Mouse (Mus musculus): ENCODE data around the gene Rsbn1. TPM values are rescaled to one million over a fixed set of nuclear protein-coding genes. Genes with fewer than 3 reads are reported as not detected.

Rsbn1 gene
- polyA plus RNA-seq, 1 experiment from 2014 or later = 20.5 TPM

DNA sequence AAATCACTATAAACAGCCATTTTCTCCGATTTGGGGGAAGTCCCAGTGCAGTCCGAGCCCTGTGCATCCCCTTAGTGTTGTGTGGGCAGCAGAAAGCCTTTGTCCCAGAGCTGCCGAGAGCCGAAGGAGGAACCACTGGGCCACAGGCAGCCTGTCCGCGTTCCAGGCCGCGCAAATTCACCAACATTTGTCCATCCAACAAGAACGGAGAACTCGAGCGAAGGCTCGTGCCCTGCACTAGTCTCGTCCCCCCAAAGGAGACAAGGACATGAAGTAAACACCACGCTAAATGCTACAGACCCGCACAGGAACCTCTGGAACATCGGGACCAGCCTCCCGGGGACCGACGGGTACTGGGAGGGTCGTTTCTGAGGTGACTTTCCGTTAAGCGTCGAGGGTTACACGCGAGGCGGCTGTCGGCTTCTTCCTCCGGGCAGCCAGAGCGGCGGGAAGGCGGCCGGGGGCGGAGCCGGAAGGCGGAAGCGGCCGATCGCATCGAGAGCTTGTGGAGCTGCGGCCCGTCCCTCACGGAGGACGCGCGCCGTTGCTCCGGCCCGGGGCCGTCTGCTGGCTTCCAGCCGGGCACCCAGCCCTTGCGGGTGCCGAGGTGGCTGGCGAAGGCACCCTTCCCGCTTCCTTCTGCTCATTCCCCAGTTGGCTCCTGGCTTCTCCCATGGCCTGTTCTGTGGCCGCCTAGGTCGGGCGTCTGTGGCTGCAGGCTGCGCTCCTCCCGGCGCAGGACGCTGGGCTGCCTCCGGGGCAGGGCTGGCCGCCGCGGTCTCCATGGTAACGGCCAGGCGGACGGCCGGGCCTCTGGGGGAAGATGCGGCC lies 54.2 kb downstream of the Rsbn1 start, which contains the start of gene Phtf1:
Gene Phtf1 (plus strand): TSS at position 250 of the 831 bp plus-strand sequence.
- peak; percentile 96 for ATAC-seq
- Histone ChIP-seq H3K4me2 (peak within 1 kb of the TSS; percentile 87), H3K27me3 (no peaks in the 10 kb centered on the region), H3K4me1 (peaks cover 20% of the 10 kb centered on the region), H3K9me3 (replicated peaks) (no peaks in the 10 kb centered on the region), H3K27ac (peak within 1 kb of the TSS; percentile 96), H3K4me3 (peak within 1 kb of the TSS; percentile 92), H3K9ac (peak within 1 kb of the TSS; percentile 96), H3K36me3 (ENCODE audit: poor library complexity, severe bottlenecking) (peaks cover 25% of the 10 kb centered on the region)
- under 1% methylated on average over 62 of the region's 70 CpGs for WGBS

DNA sequence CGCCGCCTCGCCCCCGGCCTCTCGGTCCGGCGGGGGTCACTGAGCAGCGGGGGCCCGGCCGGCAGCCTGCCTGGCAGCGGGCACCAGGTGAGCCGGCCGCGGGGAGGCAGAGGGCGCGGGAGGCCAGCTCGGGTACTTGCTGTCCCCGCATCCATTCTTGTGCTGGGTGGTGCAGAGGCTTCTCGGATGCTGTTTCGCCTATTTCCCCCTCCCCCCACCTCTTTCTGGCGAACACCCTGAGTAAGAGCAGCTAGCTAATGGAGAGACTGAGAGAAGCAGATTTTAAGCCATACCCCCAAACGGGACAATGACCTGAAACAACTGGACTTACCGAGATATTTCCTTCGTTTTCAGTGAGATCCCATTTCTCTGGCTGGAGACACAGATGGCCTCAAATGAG lies 54.8 kb downstream of the Rsbn1 start:
- Histone ChIP-seq H3K4me1 (peaks cover 20% of the 10 kb centered on the region), H3K4me3 (peak overlapping the region; percentile 92), H3K9ac (peak overlapping the region; percentile 96), H3K36me3 (ENCODE audit: poor library complexity, severe bottlenecking) (peaks cover 25% of the 10 kb centered on the region; the same call in 1 of the 2 replicates), H3K27me3 (no peaks in the 10 kb centered on the region), H3K4me2 (peak overlapping the region; percentile 87), H3K9me3 (replicated peaks) (no peaks in the 10 kb centered on the region), H3K27ac (peak overlapping the region; percentile 96)
- peak; percentile 83 for ATAC-seq
- WGBS = under 1% methylated on average over 14 of the region's 24 CpGs

DNA sequence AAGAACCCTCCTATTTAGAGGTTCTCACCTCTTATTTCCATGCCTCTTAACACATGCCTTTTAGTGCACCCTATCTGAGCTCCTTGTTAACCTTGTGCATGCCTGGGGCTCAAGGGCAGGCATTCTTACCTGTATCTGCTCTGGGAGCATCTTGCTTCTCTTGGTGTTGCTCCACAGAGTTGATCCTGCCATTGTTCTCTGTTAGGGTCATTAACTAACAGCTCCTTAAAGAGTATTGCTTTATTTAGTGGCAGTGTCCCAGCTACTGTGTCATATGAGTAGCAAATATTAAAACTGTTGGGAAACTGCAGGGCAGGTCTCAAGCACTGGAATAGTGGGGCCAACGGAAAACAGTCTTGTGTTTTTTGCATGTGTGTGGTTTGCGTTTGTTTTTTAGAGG lies 57.2 kb downstream of the Rsbn1 start:
- Histone ChIP-seq H3K9ac (no peak overlapping the region), H3K9me3 (replicated peaks) (no peaks in the 10 kb centered on the region), H3K4me1 (peaks cover 20% of the 10 kb centered on the region), H3K4me3 (no peak overlapping the region), H3K4me2 (no peak overlapping the region), H3K36me3 (ENCODE audit: poor library complexity, severe bottlenecking) (peaks cover 29% of the 10 kb centered on the region), H3K27me3 (no peaks in the 10 kb centered on the region), H3K27ac (no peak overlapping the region)
- WGBS = 95% methylated on average over 2 of the region's 2 CpGs
- ATAC-seq = no peak

DNA sequence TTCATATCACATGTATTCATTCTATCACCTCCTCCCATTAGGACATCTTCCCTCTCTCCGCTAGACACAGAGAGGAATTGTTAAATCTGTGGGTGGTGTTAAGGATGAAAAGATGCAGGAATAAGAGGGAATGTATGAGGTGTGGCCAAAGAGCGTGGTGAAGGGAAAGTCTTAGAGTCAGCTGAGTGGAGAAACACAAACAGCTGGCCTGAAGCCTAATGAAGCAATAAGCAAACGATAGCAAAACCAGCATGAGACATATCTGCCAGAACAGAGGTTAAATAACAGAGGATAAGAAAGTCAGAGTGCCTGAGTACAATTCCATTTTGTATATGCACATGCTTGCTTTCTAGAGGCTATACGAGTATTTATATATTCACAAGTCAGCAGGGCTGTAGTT lies 70.6 kb downstream of the Rsbn1 start:
- ATAC-seq = no peak
- Histone ChIP-seq H3K27ac (no peak overlapping the region), H3K36me3 (ENCODE audit: poor library complexity, severe bottlenecking) (peaks cover 56% of the 10 kb centered on the region), H3K4me2 (no peak overlapping the region), H3K27me3 (no peaks in the 10 kb centered on the region), H3K4me3 (no peak overlapping the region), H3K9me3 (replicated peaks) (no peaks in the 10 kb centered on the region), H3K9ac (no peak overlapping the region), H3K4me1 (no peaks in the 10 kb centered on the region)
- 54% methylated on average over 4 of the region's 4 CpGs for WGBS

DNA sequence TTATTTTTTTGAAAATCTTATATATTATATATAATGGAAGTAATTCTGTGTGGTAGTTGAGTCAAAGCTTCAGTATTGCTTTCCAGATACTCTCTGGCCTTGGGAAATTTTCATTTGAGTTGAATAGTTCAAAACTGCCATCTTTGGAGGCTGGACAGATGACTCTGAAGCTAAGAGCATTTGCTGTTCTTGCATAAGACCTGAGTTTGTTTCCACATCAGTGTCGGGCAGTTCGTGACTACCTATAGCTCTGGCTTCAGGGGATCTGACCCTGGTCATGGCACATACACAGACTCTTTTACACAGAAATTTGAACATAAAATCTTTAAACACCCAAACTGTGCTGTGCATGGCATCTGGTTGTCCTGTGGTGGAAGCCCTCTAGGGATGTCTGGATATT lies 71.3 kb downstream of the Rsbn1 start:
- Histone ChIP-seq H3K27ac (no peak overlapping the region), H3K27me3 (no peaks in the 10 kb centered on the region), H3K9ac (no peak overlapping the region), H3K4me1 (no peaks in the 10 kb centered on the region), H3K9me3 (replicated peaks) (no peaks in the 10 kb centered on the region), H3K4me2 (no peak overlapping the region), H3K4me3 (no peak overlapping the region), H3K36me3 (ENCODE audit: poor library complexity, severe bottlenecking) (peaks cover 57% of the 10 kb centered on the region)
- WGBS = 96% methylated on average over 2 of the region's 2 CpGs
- ATAC-seq = no peak

DNA sequence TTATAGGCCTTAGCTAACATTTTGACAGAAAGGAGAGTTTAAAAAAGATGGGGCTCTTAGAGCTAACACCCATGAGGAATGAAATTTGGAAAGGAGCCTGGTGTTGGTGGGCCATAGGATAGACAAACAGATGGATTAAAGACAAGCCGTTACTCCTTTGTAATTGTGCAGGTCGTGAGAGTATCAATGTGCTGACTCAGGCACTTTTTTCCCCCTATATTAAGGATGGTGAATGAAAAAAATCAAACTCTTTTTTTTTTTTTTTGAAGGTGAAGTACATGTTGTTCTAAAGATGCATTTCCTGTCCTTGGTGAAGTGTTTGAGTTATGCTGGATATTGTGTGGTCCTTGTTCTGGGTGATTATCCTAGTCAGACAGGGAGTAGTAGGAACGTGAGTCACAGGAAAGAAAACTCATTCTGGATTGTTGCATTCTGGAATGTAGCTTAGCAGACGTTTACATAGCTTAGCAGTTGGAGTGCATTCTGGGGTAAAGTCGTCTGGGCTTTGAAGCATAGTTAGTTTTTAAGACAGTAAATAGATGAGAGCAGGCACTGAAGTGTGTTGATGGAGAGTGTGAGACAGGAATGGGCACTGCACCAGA lies 74.0 kb downstream of the Rsbn1 start:
- Histone ChIP-seq H3K9ac (no peak overlapping the region), H3K27me3 (no peaks in the 10 kb centered on the region), H3K4me1 (no peaks in the 10 kb centered on the region), H3K4me3 (no peak overlapping the region), H3K4me2 (no peak overlapping the region), H3K36me3 (ENCODE audit: poor library complexity, severe bottlenecking) (peaks cover 72% of the 10 kb centered on the region), H3K9me3 (replicated peaks) (no peaks in the 10 kb centered on the region), H3K27ac (no peak overlapping the region)
- ATAC-seq = no peak
- 65% methylated on average over 5 of the region's 5 CpGs for WGBS

DNA sequence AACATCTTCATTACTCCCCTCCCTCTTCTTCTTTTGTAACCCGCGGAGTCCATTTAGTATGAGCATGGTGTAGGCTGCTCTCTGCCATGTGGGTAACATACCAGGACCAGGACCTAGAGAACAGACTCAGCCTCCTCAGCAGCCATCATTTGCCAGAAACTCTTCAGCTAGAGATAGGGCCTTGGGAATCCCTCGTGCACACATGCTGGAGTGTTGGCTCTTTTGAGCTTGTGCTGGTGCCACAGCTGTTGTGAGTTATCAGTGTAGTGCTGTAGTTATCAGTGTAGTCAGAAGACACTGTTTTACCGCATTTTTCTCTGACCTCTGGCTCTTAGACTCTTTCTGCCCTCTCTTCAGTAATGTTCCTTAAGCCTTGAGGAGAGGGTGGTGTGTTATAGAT lies 75.4 kb downstream of the Rsbn1 start:
- Histone ChIP-seq H3K4me2 (no peak overlapping the region), H3K27ac (no peak overlapping the region), H3K36me3 (ENCODE audit: poor library complexity, severe bottlenecking) (peaks cover 71% of the 10 kb centered on the region), H3K9ac (no peak overlapping the region), H3K4me1 (no peaks in the 10 kb centered on the region), H3K27me3 (no peaks in the 10 kb centered on the region), H3K9me3 (replicated peaks) (no peaks in the 10 kb centered on the region), H3K4me3 (no peak overlapping the region)
- WGBS = 96% methylated on average over 4 of the region's 4 CpGs
- ATAC-seq = no peak

DNA sequence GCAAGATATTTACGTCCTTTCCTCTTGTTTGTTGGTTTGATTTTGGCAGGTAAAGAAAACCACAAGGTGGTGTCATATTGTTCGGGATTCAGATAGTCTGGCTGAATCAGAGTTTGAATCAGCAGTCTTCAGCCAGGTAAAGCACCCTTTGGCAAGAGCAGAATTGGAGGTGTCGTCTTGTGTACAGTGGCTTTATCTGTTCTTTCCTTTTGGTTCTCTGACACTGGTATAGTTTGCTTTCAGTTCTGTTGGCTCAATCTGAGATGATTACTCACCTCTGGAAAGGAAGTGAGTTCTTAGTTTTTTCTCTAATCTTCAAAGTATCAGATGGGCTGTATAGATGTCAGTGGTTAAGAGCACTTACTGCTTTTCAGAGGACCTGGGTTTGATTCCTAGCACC lies 77.4 kb downstream of the Rsbn1 start:
- Histone ChIP-seq H3K4me1 (no peaks in the 10 kb centered on the region), H3K27me3 (no peaks in the 10 kb centered on the region), H3K4me2 (no peak overlapping the region), H3K36me3 (ENCODE audit: poor library complexity, severe bottlenecking) (peaks cover 78% of the 10 kb centered on the region), H3K9ac (no peak overlapping the region), H3K4me3 (no peak overlapping the region), H3K9me3 (replicated peaks) (no peaks in the 10 kb centered on the region), H3K27ac (no peak overlapping the region)
- ATAC-seq = no peak
- 92% methylated on average over 3 of the region's 3 CpGs for WGBS

DNA sequence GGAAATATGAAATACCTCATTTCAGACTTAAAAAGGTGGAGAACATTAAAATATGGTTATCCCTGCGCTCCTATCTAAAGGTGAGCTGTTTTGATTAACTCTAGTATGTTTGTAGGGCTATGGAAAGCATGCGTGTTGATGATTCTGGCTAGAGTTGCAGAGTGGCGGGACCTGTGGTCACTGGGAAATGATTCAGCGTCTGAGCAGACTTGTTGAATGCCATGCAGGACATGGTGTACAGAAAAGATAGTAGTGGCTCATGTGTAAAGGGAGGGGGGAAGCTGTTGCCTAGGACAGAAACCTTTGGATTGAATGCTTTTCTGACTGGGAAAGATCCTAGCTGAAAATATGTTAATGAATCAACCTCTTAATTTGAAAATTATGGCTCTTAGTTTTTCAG lies 84.8 kb downstream of the Rsbn1 start:
- WGBS = 95% methylated on average over 4 of the region's 4 CpGs

DNA sequence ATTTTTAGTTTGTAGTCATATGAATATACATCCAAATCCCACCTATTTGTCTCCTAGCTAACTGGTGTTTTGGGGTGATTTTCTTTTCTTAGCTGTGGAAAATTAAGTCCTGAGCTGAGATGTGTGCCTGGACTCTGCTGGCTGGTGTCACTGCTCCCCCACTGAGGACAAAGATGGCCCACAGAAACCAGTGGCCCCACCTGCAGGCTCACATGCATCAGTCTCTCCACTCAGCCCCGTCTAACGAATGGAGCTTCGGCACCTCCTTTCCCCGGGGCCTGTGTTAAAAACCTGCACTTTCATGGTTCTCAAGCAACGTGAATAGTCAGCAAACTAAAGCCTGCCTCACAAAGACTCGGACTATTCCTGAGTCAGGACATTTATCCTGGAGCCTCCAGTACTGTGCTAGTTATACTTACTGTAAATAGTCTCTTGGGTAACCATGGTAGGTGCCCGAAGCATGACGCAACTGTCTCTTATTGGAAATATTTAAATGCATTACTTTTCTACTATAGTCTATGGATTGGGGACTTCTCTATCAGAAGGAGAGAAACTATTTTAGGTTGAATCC lies 93.1 kb downstream of the Rsbn1 start:
- Histone ChIP-seq H3K4me3 (no peak overlapping the region), H3K27ac (peak overlapping the region; percentile 27; the same call in 1 of the 2 replicates), H3K4me1 (peaks cover 9% of the 10 kb centered on the region), H3K36me3 (ENCODE audit: poor library complexity, severe bottlenecking) (peaks cover 60% of the 10 kb centered on the region), H3K4me2 (no peak overlapping the region), H3K27me3 (no peaks in the 10 kb centered on the region), H3K9me3 (replicated peaks) (no peaks in the 10 kb centered on the region), H3K9ac (no peak overlapping the region)
- peak; percentile 59 for ATAC-seq
- WGBS = 58% methylated on average over 8 of the region's 8 CpGs

More for the DNA sequence above, 84.8 kb downstream of the Rsbn1 start:
- H3K9me3 ChIP-seq (replicated peaks) = no peaks in the 10 kb centered on the region
- peaks cover 88% of the 10 kb centered on the region for H3K36me3 ChIP-seq (ENCODE audit: poor library complexity, severe bottlenecking)
- no peaks in the 10 kb centered on the region for H3K4me1 ChIP-seq
- no peak for ATAC-seq
- H3K9ac ChIP-seq = no peak overlapping the region
- no peak overlapping the region for H3K27ac ChIP-seq
- no peaks in the 10 kb centered on the region for H3K27me3 ChIP-seq
- no peak overlapping the region for H3K4me3 ChIP-seq
- H3K4me2 ChIP-seq = no peak overlapping the region

DNA sequence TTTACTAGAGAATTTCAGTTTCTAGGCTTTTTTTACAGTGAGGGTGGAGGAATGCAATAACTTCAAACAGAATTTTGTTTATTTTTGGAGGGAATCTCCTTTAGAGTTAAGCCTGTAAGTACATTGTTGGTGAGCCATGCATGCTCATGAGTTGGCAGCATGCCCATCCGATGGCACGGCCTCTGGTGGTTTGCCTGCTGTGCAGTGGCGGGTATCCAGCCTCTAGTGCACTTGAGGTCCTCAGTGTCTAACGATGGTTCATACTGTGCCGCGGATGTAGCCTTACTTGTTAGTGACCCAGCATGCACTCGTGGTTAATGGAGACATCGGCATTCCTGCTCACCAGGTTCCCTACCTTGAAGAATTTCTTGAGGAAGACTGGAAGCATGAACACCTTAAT lies 93.6 kb downstream of the Rsbn1 start:
- no peaks in the 10 kb centered on the region for H3K27me3 ChIP-seq
- H3K36me3 ChIP-seq (ENCODE audit: poor library complexity, severe bottlenecking) = peaks cover 57% of the 10 kb centered on the region
- no peak overlapping the region for H3K4me2 ChIP-seq
- H3K9ac ChIP-seq = no peak overlapping the region
- peaks cover 9% of the 10 kb centered on the region for H3K4me1 ChIP-seq
- no peak overlapping the region for H3K4me3 ChIP-seq
- 33% methylated on average over 8 of the region's 8 CpGs for WGBS
- no peaks in the 10 kb centered on the region for H3K9me3 ChIP-seq (replicated peaks)
- peak; percentile 77 for ATAC-seq
- no peak overlapping the region for H3K27ac ChIP-seq

DNA sequence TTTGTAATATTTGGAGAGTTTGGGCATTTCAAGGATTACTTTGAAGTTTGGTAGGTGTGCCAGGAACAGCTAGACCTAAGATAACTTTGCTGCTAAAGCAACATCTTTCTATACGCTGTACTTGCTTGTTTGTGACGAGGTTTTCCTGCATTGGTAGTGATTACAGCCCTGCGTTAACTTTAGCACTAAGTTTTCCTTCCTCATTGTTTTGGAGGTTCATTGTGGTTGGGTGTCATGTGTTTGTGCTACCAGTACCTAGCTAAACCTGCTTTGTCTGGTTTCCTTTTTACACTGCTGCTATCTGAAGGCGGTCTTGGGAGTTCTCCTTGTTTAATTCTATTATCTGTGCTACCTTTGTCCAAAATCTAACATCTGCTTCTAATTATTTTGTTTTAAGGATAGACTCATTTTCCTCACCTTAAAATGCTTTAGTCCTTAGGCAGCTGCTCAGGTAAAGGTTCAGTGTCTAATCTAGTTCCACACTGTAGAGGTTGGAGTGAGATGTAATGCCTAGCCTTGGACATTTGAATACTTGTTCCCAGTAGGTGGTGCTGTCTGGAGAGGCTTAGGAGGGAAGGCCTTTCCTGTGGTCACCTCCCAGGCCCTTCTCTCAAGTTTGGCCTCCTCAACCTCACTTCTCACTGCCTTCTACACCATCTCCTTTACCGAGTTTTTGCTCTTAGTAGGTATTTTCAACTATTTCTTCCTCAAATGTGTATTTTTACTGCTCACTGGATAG lies 96.2 kb downstream of the Rsbn1 start:
- no peak overlapping the region for H3K27ac ChIP-seq
- peaks cover 47% of the 10 kb centered on the region for H3K36me3 ChIP-seq (ENCODE audit: poor library complexity, severe bottlenecking)
- no peaks in the 10 kb centered on the region for H3K9me3 ChIP-seq (replicated peaks)
- no peak overlapping the region for H3K9ac ChIP-seq
- H3K4me1 ChIP-seq = peaks cover 9% of the 10 kb centered on the region
- ATAC-seq = no peak
- no peak overlapping the region for H3K4me2 ChIP-seq
- H3K27me3 ChIP-seq = no peaks in the 10 kb centered on the region
- H3K4me3 ChIP-seq = no peak overlapping the region
- WGBS = 91% methylated on average over 5 of the region's 5 CpGs

Measured in forebrain, embryonic 13.5 days (tissue).